Mouse (Mus musculus): ENCODE data around the gene Mamdc4. TPM values are rescaled to one million over a fixed set of nuclear protein-coding genes. Genes with fewer than 3 reads are reported as not detected.

The Mamdc4 gene
- polyA plus RNA-seq, 2 experiments = 1.4 to 10.9 TPM

DNA sequence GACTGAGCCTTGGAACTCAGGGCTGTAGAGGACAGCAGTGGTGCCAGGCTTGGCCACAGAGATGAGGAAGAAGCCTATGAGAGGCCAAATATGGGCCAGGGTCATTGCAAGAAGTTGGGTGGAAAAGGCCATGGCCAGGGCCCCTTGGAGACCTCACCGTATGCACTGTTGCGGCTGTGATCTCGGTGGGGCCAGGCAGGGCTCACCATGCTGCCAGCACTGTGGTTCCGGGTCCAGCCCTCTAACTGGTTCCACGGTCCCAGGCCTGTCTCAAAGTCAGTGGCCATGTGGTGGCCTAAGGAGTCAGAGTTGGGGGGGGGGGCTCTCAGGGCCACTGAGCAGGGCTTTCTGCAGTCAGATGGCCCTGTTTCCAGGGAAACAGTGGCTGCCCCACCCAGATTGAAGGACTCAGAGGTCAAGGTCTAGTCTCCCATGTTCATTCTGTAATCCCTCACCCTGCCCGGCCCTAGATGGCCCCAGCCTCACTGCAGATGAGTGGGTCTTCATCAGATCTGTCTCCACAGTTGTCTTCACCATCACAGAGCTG lies 6.1 kb downstream of the Mamdc4 start:
- 82% methylated on average over 6 of the region's 6 CpGs for WGBS
- H3K27me3 ChIP-seq (ENCODE audit: control insufficient read depth, insufficient read depth, low read length) = no peaks in the 10 kb centered on the region
- no peak overlapping the region for H3K27ac ChIP-seq (replicated peaks; ENCODE audit: low read depth, low read length)
- H3K4me3 ChIP-seq (replicated peaks; ENCODE audit: low read length) = no peak overlapping the region
- H3K9ac ChIP-seq (ENCODE audit: low read depth, low read length, severe bottlenecking) = no peak overlapping the region
- peaks cover 82% of the 10 kb centered on the region for H3K36me3 ChIP-seq (ENCODE audit: control insufficient read depth, insufficient read depth, low read length)
- no peak for DNase-seq (ENCODE audit: low spot score)
- no peak overlapping the region for H3K4me2 ChIP-seq (replicated peaks; ENCODE audit: low read depth, low read length, severe bottlenecking)
- TF ChIP-seq POLR2A (IDR thresholded peaks at IDR 0.05; ENCODE audit: borderline replicate concordance, extremely low read depth, insufficient read depth, insufficient read length) = no peak
- H3K4me1 ChIP-seq (ENCODE audit: control insufficient read depth, insufficient read depth, low read length) = peaks cover 5% of the 10 kb centered on the region
- ATAC-seq (ENCODE audit: low FRiP score, low read depth) = no peak
- H3K9me3 ChIP-seq (ENCODE audit: control insufficient read depth, low read length) = no peaks in the 10 kb centered on the region

DNA sequence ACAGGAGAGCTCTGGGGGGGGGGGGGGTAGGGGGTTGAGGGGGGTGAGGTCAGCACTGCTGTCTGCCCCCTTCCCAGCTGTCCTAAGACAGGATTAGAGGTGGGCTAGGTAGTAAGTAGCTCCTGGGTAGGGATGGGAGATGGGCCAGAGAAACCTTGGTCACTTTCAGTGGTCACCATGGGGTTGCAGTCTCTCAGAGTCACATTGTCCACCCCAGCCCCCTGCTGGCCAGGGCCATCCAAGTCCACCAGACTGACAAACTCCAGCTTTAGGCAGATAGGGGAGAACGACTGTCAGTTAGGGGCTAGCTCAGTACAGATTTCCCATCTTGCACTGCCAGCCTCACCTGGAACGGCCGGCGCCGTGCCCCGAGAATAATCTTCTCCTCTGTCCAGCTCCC lies 8.1 kb downstream of the Mamdc4 start:
- no peak for TF ChIP-seq POLR2A (IDR thresholded peaks at IDR 0.05; ENCODE audit: borderline replicate concordance, extremely low read depth, insufficient read depth, insufficient read length)
- ATAC-seq (ENCODE audit: low FRiP score, low read depth) = no peak
- 92% methylated on average over 6 of the region's 6 CpGs for WGBS

DNA sequence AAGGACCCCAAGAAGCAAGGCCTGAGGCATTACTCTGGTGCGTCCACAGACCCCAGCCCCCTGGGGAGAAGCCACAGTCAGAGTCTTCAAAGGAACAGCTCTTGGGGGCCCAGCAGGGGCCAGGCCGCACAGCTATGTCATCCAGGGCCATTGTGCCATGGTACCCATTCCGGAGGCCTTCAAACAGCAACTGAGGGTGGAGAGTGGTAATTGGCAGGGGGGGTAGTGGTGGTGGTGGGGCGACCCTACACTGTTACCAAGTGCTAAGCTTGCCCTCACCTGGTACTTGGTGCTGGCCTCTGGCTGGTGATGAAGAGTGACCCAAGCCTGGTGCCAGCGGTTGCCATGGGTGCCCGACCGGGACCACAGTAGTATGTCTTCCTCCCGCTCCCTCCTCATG lies 8.9 kb downstream of the Mamdc4 start:
- H3K4me2 ChIP-seq (replicated peaks; ENCODE audit: low read depth, low read length, severe bottlenecking) = no peak overlapping the region
- H3K4me3 ChIP-seq (replicated peaks; ENCODE audit: low read length) = no peak overlapping the region
- no peak overlapping the region for H3K27ac ChIP-seq (replicated peaks; ENCODE audit: low read depth, low read length)
- no peak for TF ChIP-seq POLR2A (IDR thresholded peaks at IDR 0.05; ENCODE audit: borderline replicate concordance, extremely low read depth, insufficient read depth, insufficient read length)
- DNase-seq (ENCODE audit: low spot score) (no peak), ATAC-seq (ENCODE audit: low FRiP score, low read depth) (no peak)
- 90% methylated on average over 8 of the region's 8 CpGs for WGBS
- peaks cover 90% of the 10 kb centered on the region for H3K36me3 ChIP-seq (ENCODE audit: control insufficient read depth, insufficient read depth, low read length)
- no peaks in the 10 kb centered on the region for H3K4me1 ChIP-seq (ENCODE audit: control insufficient read depth, insufficient read depth, low read length)
- no peak overlapping the region for H3K9ac ChIP-seq (ENCODE audit: low read depth, low read length, severe bottlenecking)
- H3K9me3 ChIP-seq (ENCODE audit: control insufficient read depth, low read length) = no peaks in the 10 kb centered on the region
- H3K27me3 ChIP-seq (ENCODE audit: control insufficient read depth, insufficient read depth, low read length) = no peaks in the 10 kb centered on the region

More for the DNA sequence above, 8.1 kb downstream of the Mamdc4 start:
- Histone ChIP-seq H3K4me3 (replicated peaks; ENCODE audit: low read length) (no peak overlapping the region), H3K36me3 (ENCODE audit: control insufficient read depth, insufficient read depth, low read length) (peaks cover 90% of the 10 kb centered on the region), H3K9ac (ENCODE audit: low read depth, low read length, severe bottlenecking) (no peak overlapping the region), H3K27ac (replicated peaks; ENCODE audit: low read depth, low read length) (no peak overlapping the region), H3K27me3 (ENCODE audit: control insufficient read depth, insufficient read depth, low read length) (no peaks in the 10 kb centered on the region), H3K4me2 (replicated peaks; ENCODE audit: low read depth, low read length, severe bottlenecking) (no peak overlapping the region), H3K4me1 (ENCODE audit: control insufficient read depth, insufficient read depth, low read length) (no peaks in the 10 kb centered on the region), H3K9me3 (ENCODE audit: control insufficient read depth, low read length) (no peaks in the 10 kb centered on the region)
- no peak for DNase-seq (ENCODE audit: low spot score)

DNA sequence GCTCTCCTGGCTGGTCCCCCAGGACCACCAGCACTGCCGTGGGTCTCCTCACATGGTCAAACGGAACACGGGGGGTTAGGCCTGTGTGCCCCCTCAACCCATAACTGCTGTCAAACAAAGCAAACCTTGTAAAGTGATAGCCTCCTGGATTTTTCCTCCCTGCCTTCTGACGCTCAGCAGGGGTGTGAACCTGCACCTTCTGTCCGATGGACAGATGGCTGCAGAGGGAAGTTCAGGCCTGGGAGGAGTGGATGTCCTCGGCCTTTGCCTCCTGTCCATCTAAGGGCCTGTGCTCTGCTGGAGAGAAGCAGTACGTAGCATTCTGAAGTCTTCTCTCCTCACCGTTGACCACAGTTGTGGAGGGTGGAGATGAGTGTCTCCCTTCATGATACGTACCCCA lies 12.7 kb downstream of the Mamdc4 start:
- Histone ChIP-seq H3K4me1 (ENCODE audit: control insufficient read depth, insufficient read depth, low read length) (peaks cover 11% of the 10 kb centered on the region), H3K36me3 (ENCODE audit: control insufficient read depth, insufficient read depth, low read length) (peaks cover 70% of the 10 kb centered on the region), H3K9me3 (ENCODE audit: control insufficient read depth, low read length) (no peaks in the 10 kb centered on the region), H3K27me3 (ENCODE audit: control insufficient read depth, insufficient read depth, low read length) (no peaks in the 10 kb centered on the region), H3K9ac (ENCODE audit: low read depth, low read length, severe bottlenecking) (no peak overlapping the region), H3K4me3 (replicated peaks; ENCODE audit: low read length) (no peak overlapping the region), H3K4me2 (replicated peaks; ENCODE audit: low read depth, low read length, severe bottlenecking) (no peak overlapping the region), H3K27ac (replicated peaks; ENCODE audit: low read depth, low read length) (no peak overlapping the region)
- WGBS = 84% methylated on average over 9 of the region's 9 CpGs
- ATAC-seq (ENCODE audit: low FRiP score, low read depth) (no peak), DNase-seq (ENCODE audit: low spot score) (no peak)
- TF ChIP-seq POLR2A (IDR thresholded peaks at IDR 0.05; ENCODE audit: borderline replicate concordance, extremely low read depth, insufficient read depth, insufficient read length) = no peak

DNA sequence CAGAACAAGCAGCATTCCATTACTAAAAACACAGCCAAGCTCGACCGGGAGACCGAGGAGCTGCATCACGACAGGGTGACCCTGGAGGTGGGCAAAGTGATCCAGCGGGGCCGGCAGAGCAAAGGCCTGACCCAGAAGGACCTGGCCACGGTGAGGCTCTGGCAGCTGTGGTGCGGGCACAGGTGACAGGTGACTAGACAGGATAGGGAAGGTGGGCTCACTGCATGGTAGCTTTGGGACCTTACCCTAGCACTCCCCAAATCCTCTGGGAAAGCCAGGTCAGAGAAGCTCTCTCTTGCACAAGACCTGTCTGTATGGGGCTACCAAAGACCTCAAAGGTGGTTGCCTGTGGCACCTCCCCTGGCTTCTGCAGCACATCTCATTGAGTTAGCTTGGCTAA lies 14.1 kb downstream of the Mamdc4 start:
- H3K4me2 ChIP-seq (replicated peaks; ENCODE audit: low read depth, low read length, severe bottlenecking) = no peak overlapping the region
- H3K9ac ChIP-seq (ENCODE audit: low read depth, low read length, severe bottlenecking) = no peak overlapping the region
- H3K27ac ChIP-seq (replicated peaks; ENCODE audit: low read depth, low read length) = no peak overlapping the region
- H3K9me3 ChIP-seq (ENCODE audit: control insufficient read depth, low read length) = no peaks in the 10 kb centered on the region
- no peaks in the 10 kb centered on the region for H3K27me3 ChIP-seq (ENCODE audit: control insufficient read depth, insufficient read depth, low read length)
- no peak overlapping the region for H3K4me3 ChIP-seq (replicated peaks; ENCODE audit: low read length)
- 81% methylated on average over 8 of the region's 8 CpGs for WGBS
- DNase-seq (ENCODE audit: low spot score) (no peak), ATAC-seq (ENCODE audit: low FRiP score, low read depth) (no peak)
- TF ChIP-seq POLR2A (IDR thresholded peaks at IDR 0.05; ENCODE audit: borderline replicate concordance, extremely low read depth, insufficient read depth, insufficient read length) = no peak
- peaks cover 58% of the 10 kb centered on the region for H3K36me3 ChIP-seq (ENCODE audit: control insufficient read depth, insufficient read depth, low read length)
- peaks cover 12% of the 10 kb centered on the region for H3K4me1 ChIP-seq (ENCODE audit: control insufficient read depth, insufficient read depth, low read length)

DNA sequence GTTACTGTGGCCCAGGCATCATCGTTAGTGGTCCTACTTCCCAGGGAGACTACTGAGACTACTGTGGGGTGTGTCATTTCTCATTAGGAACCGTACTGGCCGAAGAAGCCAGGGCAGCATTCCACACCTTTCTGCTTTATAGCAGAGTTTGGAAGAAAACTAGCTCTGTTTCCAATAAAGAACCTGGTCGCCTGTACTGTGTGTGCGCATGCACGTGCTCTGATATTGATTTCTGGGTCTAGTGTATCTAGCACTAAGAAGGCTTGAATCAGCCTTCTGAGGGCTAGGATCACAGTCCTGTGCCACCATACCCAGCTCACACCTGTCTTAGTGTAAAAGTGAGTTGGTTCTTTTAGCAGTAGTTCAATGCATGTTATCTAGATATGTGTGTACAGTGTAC lies 15.9 kb downstream of the Mamdc4 start:
- DNase-seq (ENCODE audit: low spot score) (no peak), ATAC-seq (ENCODE audit: low FRiP score, low read depth) (no peak)
- H3K4me2 ChIP-seq (replicated peaks; ENCODE audit: low read depth, low read length, severe bottlenecking) = peak overlapping the region; percentile 91
- 29% methylated on average over 6 of the region's 6 CpGs for WGBS
- peaks cover 40% of the 10 kb centered on the region for H3K36me3 ChIP-seq (ENCODE audit: control insufficient read depth, insufficient read depth, low read length)
- peak overlapping the region; percentile 83 for H3K9ac ChIP-seq (ENCODE audit: low read depth, low read length, severe bottlenecking)
- no peak overlapping the region for H3K27ac ChIP-seq (replicated peaks; ENCODE audit: low read depth, low read length)
- H3K4me3 ChIP-seq (replicated peaks; ENCODE audit: low read length) = peak overlapping the region; percentile 92
- no peaks in the 10 kb centered on the region for H3K27me3 ChIP-seq (ENCODE audit: control insufficient read depth, insufficient read depth, low read length)
- no peaks in the 10 kb centered on the region for H3K9me3 ChIP-seq (ENCODE audit: control insufficient read depth, low read length)
- no peak for TF ChIP-seq POLR2A (IDR thresholded peaks at IDR 0.05; ENCODE audit: borderline replicate concordance, extremely low read depth, insufficient read depth, insufficient read length)
- H3K4me1 ChIP-seq (ENCODE audit: control insufficient read depth, insufficient read depth, low read length) = peaks cover 12% of the 10 kb centered on the region

Measured in limb, embryonic 14.5 days (tissue).